Mouse (Mus musculus): ENCODE data around the gene Zbtb40.

Gene Zbtb40

DNA sequence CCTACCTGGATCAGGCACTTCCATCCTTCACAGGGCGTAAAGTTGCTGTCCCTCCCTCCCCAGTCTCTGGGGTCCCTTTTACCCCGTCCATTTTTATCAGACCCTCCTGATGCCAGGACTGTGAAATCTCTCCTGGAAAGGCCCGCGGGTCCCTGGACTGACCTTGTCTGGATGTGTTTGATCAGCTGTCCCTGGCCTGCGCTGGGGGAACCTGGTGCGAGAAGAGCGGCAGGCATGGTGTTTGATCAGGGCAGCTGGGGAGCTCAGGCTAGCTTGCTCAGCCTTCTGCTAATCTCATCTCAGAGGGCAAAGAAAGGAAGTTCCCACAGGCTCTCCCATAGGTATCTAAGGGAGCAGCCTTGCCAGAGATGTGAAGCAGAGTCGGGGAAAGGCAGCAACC lies 71.4 kb downstream of the Zbtb40 start:
- DNase-seq (ENCODE audit: low spot score in 2 of 2): no peak

DNA sequence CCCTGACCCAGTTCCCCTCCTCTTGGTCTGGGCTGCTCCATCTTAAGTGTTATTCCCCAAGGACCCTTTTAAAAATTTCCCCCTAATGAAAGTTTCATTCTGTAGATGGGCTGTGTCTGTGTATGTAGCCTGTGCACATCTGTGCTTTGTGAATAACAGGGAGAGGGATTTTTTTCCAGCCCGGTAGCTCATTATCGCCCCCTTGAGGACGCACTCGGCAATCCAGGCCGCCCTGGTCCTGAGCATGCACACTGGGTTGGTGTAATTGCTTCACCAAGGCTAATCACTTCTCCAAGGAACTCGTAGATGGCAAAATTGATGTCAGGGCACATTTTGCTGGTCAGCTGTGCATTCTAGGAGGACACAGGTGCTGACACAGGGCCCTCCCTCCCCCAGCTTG lies 77.7 kb downstream of the Zbtb40 start:
- no peak for DNase-seq (ENCODE audit: low spot score in 2 of 2)

DNA sequence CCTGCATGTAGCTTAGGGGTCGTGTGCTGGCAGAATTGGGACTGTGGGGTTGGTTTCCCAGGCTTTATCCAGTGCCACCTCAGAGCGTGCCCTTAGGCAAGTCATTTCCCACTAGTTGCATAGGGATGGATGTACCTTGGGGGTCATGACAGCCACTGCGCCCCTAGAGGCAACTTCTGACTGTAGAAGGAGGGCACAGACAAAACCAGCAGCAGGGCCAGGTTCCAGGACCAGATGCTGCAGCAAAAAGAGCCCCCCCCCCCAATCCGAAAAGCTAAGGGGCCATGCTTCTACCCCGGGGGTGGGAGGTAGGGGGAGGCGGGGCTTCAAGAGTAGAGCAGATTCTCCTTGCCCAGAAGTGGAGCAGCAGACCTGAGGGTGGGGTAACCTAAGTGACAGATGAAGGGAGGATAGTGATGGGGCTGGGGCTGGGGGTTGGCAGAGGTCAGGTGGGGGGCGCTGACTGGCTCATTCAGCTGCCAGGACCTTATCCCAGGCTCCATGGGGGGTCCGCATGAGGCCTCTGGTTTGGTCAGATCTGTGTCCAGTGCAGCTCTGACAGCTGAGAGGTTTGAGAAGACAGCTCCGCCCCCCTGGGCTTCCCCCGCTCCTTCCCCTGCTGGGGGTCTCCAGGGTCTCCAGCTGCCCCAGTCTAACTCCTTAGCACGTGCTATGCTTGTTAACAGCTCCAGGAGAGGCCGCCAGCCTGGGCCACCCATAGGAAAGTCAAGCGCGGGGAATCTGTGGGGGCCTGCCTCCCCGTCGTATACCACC lies 78.9 kb downstream of the Zbtb40 start:
- DNase-seq (ENCODE audit: low spot score in 2 of 2): no peak

DNA sequence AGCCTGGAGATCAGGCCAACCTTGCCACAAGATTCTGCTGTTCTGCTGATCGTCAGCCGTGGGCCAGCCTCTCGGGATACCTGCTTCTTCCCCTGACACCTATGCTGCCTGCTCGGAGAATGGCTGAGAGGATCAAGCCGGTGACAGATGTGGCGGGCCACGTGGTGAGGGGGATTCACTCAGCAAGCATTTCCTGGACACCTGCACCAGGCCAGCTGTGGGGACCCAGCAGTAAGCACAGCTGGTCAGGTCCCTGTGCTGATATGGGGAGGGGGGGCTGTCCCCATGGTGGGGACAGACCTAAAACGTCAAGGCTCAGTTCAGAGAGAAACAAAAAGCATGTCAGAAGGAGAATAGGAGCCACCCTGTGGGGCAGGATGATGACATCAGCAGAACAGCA lies 79.5 kb downstream of the Zbtb40 start:
- DNase-seq (ENCODE audit: low spot score in 2 of 2): no peak

DNA sequence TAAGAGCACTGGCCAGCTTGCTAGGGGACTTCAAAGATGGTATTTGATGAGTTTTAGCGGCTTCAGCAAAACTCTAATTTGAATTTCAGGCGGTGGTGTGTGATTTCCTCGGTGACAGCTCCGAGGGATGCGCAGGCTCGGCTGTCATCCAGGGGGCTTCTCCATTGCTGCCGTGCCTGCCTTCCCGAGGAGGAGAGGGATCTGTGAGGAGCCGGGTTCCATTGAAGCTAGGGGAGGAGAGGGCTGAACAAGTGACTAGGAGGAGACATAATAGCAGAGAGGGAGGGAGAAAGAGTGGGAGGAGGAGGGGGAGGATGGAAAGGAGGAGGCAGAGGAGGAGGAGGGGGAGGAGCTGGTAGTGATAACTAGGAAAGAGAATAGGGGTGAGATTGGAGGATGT lies 81.1 kb downstream of the Zbtb40 start:
- DNase-seq (ENCODE audit: low spot score in 2 of 2): no peak

DNA sequence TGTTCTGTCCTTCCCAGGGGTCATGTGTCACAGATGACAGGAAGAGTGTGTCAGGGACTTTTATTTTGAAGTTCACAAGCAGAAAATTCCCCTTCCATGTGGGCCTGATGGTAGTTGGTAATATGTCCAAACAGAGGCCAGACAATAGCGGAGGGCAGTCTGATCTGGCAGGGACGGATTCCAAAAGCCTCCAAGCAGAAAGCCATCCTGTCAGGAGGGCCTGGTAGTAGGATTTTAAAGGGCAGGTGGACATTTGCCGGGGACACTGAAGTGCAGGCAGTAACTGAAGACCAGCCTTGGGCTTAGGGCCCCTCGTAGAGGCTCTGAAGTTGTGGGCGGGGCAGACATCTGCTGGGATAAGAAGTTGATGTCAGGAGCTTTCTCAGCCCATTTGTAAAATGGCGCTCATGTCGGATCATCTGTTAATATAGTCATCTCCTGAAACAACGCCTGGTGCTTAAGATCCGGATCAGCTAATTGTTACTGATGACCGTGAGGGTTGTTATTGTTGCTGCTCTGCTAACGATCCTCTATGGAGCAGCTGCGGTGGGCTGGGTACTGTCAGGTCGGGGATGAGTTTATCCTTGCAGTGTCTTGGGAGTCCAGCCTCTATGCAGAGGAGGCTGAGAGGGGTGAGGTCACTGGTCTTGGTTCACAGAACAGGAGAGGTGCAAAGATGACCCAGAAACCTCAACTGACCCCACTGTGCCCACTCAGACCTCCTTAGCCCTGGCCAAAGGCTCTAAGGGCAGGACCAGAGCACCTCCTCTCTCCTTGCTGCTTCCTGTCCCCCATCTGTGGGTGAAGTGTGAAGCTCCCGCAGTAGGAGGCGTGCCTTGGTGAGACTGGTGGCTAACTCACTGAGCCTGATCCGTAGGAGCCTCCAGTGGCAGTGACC lies 81.9 kb downstream of the Zbtb40 start:
- no peak for DNase-seq (ENCODE audit: low spot score in 2 of 2)

DNA sequence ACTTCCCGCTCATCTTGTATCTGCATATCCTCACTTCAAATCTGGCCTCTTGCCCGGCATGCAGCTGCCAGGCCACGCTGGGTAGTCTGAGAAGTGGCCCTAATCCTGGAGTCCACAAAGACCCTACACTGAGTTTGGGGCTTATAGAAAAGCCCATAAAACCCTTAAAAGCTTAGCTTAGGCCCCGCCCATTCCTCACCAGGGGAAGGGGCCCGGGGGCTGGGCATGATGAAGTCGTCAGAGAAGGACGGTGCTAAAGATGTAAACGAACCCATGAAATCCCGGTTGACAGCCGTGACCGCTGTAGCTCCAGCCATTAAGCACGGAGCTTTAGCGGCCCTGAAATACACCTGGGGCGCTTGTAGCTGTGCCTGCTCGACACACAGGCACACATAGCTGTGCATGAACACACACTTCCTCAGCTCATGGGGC lies 83.6 kb downstream of the Zbtb40 start:
- no peak for DNase-seq (ENCODE audit: low spot score in 2 of 2)

DNA sequence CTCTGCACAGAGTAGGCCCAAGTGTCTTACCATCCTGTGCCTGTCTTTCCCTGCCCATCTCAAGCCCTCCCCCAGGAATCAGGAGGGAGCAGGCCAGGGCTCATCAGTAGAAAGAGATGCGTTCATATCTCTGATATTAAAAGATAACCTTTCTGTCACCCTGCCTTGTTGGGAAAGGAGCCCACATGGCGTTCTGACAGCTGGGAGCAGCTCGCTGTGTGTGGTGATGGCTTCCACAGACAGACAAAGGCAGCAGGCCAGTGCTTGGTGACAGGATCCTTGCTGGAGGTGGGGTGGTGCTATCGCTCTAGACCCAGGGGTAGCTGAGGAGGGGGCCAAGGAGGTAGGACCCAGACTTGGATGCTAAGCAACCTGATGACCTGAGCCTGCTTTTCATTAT lies 86.2 kb downstream of the Zbtb40 start:
- no peak for DNase-seq (ENCODE audit: low spot score in 2 of 2)

DNA sequence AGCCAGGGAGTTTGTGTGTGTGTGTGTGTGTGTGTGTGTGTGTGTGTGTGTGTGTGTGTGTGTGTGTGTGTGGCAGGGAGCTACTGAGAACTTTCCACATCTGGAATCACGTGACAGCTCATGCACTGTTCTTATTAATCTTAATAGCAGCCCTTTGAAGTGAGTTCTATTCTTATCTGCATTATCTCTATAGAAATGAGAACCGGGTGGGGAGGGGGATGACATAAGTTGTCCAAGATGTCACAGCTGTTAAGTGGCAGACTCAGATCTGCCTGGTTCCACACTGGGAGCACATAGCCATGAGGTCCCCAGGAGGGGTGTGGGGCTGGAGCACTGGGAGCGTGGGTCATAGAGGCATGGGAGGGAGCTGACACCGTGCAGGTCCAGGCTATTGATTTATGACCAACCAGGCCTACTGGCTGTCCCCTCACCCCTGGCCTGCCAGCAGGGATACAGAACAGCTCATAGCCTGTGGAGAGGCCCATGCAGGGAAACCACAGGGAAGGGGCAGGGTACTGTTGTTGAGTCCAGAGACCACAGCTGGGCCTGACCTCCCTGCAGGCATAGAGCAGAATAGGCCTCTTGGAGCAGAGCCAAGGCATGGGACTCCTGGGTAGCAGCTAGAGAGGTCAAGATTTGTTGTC lies 86.8 kb downstream of the Zbtb40 start:
- no peak for DNase-seq (ENCODE audit: low spot score in 2 of 2)

DNA sequence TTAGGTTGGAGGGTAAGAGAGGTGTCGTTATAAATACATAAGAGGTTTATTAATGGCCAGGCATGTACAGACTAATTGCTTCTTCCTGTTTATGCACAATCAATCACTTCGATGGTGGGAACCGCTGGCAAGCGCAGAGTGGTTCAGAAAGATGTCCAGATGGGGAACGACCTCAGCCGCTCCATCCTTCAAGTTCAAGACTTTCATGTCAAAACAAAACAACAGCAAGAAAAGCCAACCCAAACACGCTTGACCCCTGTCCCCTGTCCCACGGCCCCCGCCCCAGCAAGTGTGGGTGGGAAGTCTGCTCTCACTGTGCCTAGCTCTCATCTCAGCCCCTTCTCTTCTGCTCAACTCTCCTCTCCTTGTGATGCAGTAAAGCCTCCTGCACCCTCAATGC lies 88.0 kb downstream of the Zbtb40 start:
- DNase-seq (ENCODE audit: low spot score in 2 of 2): no peak

DNA sequence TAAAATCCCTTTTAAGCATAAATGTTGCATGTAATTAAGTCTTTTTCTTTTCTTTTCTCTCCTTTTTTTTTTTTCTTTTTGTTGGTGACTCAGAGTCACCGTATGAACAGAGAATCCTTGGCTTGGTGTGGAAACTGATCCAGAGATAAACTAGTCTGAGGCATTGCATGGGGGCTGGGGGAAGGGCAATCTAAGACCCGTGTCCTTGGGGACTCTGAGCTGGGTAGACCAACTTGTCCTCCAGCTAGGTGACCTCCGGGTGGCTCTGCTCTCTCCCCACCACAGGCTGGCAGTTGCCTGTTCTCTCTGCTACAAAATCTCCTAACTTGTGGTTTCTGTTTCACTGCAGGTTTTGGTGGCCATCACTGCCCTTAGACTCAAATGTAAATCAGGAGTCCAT lies 88.5 kb downstream of the Zbtb40 start:
- DNase-seq (ENCODE audit: low spot score in 2 of 2): no peak

DNA sequence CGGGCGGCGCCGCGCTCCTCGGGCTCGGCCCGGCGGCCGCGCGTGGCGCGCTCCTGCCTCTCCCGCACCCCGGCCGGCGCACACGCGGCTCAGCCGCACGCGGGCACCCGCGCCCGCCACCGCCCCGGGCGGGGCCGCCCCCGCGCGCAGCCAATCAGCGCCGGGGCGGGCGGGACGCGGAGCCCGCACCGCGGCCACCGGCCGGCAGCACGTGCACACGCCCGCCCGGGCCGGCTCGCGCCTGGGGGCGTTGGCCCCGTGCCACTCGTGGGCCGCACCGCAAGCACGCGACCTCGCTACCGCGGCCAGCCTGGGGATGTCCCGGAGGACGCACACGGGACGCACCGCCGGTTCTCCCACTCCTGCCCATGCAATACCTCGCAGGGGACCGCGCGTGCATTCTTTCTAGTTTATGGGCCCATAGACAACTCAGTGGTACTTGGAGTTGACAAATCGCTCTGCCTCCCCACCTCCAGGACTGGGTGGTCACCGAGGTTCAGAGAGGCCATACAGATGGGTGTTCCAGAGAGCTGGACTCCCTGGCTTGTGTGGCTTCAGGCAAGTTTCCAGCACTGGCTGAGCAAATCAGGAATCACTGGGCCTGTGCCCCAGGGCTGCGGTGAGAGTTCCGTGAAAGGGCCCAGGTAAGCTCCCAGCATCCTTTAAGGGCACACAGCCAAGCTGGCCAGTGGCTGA lies 91.7 kb downstream of the Zbtb40 start, which contains the start of gene Epha8:
Epha8 (minus strand) TSS at position 66 of the 696 bp plus-strand sequence.
- DNase-seq (ENCODE audit: low spot score in 2 of 2): no peak

DNA sequence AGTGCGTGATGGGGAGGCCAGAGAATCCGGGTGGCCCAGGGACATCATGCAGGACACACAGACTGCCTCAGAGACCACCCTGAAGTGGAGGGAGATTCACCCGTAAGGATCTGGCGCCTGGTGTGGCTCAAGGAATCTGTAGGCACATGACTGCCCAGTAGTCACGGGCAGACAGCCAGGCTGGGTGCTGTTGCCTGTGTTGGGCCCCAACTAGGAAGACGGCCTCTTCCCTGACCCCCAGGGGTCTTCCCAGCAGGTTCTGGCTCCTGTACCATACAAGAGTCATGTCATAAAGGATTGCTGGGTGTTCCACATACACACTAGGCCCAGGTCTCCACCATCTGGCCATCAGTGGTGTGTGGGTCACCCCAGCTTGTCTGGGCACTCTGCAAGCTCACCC lies 94.0 kb downstream of the Zbtb40 start:
- no peak for DNase-seq (ENCODE audit: low spot score in 2 of 2)

DNA sequence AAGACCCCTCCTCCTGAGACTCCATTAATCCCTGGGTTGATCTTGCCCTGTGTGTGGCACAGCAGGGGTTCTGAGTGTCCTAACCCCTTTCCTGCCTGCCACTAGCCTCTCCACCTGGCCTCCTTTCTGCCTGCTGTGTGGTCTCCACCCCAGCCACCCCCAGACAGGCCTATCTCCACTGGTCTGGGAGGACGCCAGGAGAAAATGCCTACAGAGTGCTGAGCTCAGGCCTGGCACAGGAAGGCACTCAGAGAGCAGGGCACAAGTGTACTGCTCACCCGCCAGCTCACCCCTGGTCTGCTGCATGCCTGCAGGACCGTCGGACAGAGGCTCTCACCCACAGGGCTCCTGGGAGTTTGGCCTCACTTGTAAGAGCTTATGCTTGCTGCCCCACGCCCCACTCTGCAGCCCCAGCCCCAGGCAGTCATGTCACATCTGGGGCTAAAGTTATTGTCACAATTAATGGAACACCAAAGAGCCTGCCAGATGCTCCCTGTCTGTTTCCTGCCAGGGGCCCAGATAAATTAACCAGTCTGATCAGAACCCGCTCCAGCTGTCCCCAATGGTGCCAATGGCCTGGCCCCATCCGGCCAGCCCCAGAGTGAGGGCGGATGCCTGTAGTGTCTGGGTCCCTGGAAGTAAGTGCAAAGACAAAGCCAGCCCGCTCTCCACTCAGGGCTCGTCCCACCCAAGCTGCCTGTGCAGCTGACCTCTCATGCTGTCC lies 99.2 kb downstream of the Zbtb40 start:
- DNase-seq (ENCODE audit: low spot score in 2 of 2): no peak

DNA sequence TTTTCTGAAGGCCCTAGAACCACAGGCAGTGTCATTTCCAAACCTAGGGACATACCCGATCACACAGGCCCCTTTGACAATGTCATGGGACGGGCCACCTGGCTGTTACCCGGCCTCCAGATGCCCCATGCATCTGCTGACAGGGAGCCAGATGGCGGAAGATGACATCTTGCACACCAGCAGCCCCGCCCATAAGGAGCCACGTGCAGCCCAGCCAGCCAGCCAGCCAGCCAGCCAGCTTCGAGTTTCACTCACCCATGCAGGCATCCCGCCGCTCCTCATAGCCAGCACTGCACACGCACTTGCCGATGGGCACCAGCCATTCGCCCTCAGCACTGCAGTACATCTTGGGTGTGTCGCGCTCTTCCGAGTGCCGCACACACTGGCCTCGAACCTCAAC lies 103.2 kb downstream of the Zbtb40 start:
- no peak for DNase-seq (ENCODE audit: low spot score in 2 of 2)

DNA sequence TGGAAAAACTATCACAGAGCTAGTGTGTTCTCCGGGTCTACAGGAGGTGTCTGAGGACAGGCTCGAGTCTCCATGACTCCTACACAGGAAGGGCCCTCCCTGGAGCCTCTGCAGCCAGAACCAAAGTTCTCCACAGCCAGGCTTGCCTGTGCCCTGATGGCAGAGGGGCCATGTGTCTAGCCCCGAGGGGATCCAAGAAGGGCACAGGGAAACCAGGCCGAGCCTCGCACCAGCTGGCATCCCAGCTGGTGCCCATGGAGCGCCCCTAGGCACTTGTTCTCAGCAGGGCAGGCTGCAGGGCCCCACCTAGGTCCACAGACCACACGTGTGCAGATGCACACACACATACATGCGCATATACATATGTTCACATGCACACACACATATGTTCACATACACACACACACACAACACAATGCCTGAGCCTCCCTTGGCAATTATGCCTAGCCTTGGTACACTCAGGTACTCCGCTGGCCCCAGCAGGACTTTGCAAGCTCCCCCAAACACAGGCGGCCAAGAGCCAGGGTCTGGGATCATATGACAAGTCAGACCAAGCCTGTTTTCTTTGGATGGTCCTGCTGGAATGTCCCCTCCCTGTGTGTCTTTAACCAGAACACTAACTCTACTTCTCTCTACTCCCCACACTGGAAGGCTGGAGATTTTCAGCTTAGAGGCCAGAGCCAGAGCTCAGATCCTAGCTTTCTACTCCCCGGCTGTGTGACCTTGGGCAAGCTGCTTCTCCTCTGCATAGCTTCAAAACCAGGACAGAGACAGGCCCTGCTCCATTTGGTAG lies 103.8 kb downstream of the Zbtb40 start:
- DNase-seq (ENCODE audit: low spot score in 2 of 2): no peak

DNA sequence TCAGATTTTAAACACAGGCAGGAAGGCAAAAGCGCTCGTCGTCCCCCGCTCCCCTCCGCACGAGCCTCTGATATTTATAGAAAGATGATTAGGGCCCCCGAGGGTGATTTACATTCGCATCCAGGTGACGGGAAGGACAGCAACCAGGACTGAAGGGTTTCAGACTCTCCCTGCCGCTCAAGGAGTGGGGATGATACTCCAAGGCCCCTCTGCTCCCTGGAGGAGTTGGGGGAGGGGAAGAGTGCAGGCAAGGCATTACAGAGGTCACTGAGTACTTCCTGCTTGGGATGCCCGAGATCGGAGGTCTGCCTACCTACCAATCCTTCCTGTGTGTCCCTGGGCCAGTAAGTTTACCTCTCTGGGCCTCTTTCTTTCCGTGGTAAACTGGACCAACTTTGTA lies 105.4 kb downstream of the Zbtb40 start:
- no peak for DNase-seq (ENCODE audit: low spot score in 2 of 2)

DNA sequence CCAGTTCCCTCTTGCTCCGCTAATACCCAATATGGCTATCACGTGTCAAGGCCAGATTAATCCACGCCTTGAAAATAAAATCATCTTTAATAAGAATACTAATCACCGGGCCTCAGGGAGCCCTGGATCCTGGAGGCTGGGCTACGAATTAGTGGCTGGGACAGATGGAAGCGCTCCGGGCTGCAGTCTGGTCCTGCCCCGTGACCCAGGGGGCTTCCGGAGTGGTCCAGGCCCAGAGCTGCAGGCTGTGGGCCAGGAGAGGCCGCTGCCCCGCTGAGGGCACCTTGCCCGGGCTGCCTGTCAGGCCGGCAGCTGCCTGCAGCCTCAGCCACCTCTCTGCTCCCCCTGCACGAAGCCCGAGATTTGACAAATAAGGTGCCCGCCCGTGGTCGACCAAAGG lies 105.8 kb downstream of the Zbtb40 start:
- no peak for DNase-seq (ENCODE audit: low spot score in 2 of 2)

DNA sequence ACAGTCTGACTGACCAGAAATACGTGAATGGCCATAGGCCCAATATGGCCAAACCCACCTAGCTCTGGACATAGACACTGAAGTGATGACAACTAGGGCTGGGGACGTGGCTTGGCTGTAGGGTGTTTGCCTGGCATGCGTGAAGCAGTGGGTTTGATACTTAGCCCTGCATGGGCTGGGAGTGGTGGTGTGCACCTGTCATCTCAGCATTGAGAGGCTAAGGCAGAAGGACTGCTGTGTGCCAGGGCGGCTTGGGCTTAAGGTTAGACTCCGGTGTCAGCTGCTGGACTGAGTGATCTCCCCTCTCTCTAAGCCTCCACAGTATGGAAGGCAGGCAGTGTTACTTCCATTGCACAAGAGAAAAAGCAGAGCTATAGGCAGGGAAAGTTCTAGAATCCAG lies 110.7 kb downstream of the Zbtb40 start:
- no peak for DNase-seq (ENCODE audit: low spot score in 2 of 2)

DNA sequence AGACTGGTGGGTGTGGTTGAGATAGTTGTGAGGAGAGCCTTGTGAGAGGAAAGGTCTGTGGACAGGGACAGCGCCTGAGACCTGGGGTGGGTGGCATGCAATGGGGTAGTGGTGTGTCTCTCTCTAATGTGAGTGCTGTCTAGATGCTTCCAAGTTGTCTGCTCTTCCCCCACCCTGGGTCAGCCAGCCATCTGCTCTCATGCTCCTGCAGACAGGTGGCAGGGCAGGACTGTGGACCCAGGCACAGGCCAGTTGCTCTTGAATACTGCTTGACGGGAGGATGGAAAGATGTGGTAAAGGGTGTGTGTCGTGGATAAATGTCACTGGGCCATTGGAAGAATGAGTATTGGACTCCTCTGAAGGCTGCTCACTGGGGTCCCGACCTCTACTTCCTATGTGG lies 111.3 kb downstream of the Zbtb40 start:
- DNase-seq (ENCODE audit: low spot score in 2 of 2): no peak

Data from urinary bladder, postnatal 4 days (tissue).